Mouse (Mus musculus) layer of hippocampus, postnatal 14 days (tissue): ENCODE measurements around the gene Prpf40a. TPM values are rescaled to one million over a fixed set of nuclear protein-coding genes. Genes with fewer than 3 reads are reported as not detected.
A peak's percentile ranks its signal among the peaks of the same experiment; 100 is the strongest.

Experiments
- DNase-seq, 2 experiments: peaks; one replicate each; pipeline ENCODE4 v3.0.0; 2021 to 2022; ENCODE audit warnings: low spot score in 2 of 2, mixed read lengths in 1 of 2
- total RNA-seq, 2 experiments: library from RNA; stranded (reverse); gene quantifications; 2 replicates each; pipeline ENCODE4 v1.2.3; 2021

The Prpf40a gene
- total RNA-seq, 2 experiments from 2014 or later, result 48.5 to 49.4 TPM

- DNase-seq, result peak in 1 of 2 experiments; percentile 32
Measured at GRCm38 (mm10) chr2:53106056-53106455, 85.0 kb downstream of the Prpf40a start.

GRCm38 (mm10) chr2:53105408-53105807, 85.7 kb downstream of the Prpf40a start:
- DNase-seq, result no peak

- no peak for DNase-seq
Measured at GRCm38 (mm10) chr2:53102901-53103300, 88.2 kb downstream of the Prpf40a start.

GRCm38 (mm10) chr2:53101885-53102740, 89.0 kb downstream of the Prpf40a start:
- DNase-seq, result no peak

- DNase-seq, result no peak
Measured at GRCm38 (mm10) chr2:53100093-53100492, 91.0 kb downstream of the Prpf40a start.

GRCm38 (mm10) chr2:53095489-53095888, 95.6 kb downstream of the Prpf40a start:
- no peak for DNase-seq

GRCm38 (mm10) chr2:53095031-53095430, 96.1 kb downstream of the Prpf40a start:
- DNase-seq, result no peak

GRCm38 (mm10) chr2:53088744-53089143, 102.3 kb downstream of the Prpf40a start:
- DNase-seq, result no peak

- peak; percentile 33 to 54 for DNase-seq
Measured at GRCm38 (mm10) chr2:53085617-53086202, 105.4 kb downstream of the Prpf40a start.

Other genes with a start within 250 kb of the Prpf40a start
- gene Arl6ip6, start 442 bp upstream of the Prpf40a start, total RNA-seq, result 10 to 100 TPM; 13.8 to 14.8 TPM